Mouse (Mus musculus) brain, embryonic 14.5 days (tissue): ENCODE results near the gene Fam198b.

Source experiments
- CTCF ChIP-seq: fragments of 200-500 bp; IDR thresholded peaks from 2 replicates; pipeline ENCODE4 v1.5.1; 2012; ENCODE audit warnings: inconsistent platforms, mild to moderate bottlenecking, moderate library complexity, borderline replicate concordance; ENCODE audit not compliant: insufficient read depth, insufficient read length; ENCODE audit errors: extremely low read depth
- POLR2A ChIP-seq: fragments of 200-500 bp; IDR thresholded peaks from 2 replicates; pipeline ENCODE4 v1.6.1; 2012; ENCODE audit warnings: mild to moderate bottlenecking, inconsistent platforms, borderline replicate concordance; ENCODE audit not compliant: poor library complexity, insufficient read depth, insufficient read length, severe bottlenecking; ENCODE audit errors: extremely low read depth

DNA sequence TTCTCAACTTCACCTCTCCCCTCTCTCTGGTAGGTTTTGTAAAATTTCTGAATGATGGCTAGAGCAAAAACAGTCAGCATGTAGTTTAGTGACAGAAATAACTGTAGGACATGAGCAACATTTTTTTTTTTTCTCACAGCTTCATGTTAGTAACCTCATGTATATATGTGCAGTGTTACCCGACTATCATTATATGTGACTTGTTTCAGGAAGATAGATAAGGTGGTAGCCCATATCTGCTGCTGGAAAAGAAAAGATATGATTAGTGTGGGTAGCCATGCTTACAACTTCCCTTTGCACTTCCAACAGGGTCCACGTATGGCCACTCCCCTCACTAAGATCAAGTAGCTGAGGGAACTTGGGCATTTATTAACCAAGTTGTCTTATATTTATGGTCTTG lies 86.2 kb downstream of the Fam198b start:
- TF ChIP-seq CTCF (no peak), POLR2A (no peak)
